Mouse (Mus musculus): ENCODE data around the gene Lrrc1. TPM values are rescaled to one million over a fixed set of nuclear protein-coding genes. Genes with fewer than 3 reads are reported as not detected.
"Not testable (repeated sequence)": the region's sequence is repeated elsewhere in the genome, so short reads cannot be mapped to it uniquely, and the experiment has no call there.

The Lrrc1 gene
- 8.7 and 11.2 TPM in 2 replicates for polyA plus RNA-seq (2016; fragmentation: Nextera tagmentation; extraction: Ambion mirVana)

DNA sequence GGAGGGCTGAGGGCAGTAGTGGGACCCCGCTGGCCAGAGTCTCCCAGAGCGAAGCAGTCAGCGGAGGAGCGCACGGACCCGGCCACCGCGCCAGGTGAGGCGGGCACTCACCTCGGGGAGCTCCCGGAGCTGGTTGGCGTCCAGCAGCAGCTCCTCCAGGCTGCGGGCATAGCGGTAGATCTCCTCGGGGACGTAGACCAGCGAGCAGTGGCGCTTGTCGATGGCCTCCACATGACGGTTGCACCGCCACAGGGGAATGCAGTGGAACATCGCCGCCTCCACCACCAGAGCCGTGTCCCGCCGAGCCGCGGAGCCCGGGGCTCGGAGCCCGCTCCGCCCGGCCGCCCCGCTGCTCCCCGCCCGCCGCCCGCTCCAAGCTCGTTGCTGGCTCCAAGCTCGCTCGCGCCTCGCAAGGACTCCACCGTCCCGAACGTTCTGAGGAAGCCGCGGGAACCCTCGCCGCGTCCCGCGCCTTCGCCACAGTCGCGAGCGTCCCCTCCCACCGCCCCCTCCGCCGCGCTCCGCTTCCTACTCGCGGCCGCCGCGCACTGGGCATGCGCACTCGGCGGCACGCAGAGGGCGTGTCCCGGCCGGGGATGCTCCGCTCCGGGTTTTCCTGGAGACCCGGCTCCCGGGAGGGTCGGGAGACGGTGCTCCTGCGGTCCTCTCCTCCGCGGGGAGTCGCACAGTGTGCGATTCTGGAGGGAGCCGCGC is at the start of gene Lrrc1:
Lrrc1 (minus strand) TSS at position 517 of the 714 bp plus-strand sequence.
- under 1% methylated on average over 81 of the region's 88 CpGs for WGBS
- peak; percentile 91 for ATAC-seq (ENCODE audit: low FRiP score)
- peak within 1 kb of the TSS; percentile 79 for H3K9ac ChIP-seq
- peak within 1 kb of the TSS; percentile 73 for H3K4me3 ChIP-seq
- H3K36me3 ChIP-seq = no peaks in the 10 kb centered on the region
- no peaks in the 10 kb centered on the region for H3K9me3 ChIP-seq (replicated peaks)
- peaks cover 14% of the 10 kb centered on the region for H3K4me1 ChIP-seq
- no peaks in the 10 kb centered on the region for H3K27me3 ChIP-seq
- H3K27ac ChIP-seq = peak within 1 kb of the TSS; percentile 67; the same call in 1 of the 2 replicates
- peak within 1 kb of the TSS; percentile 94 for H3K4me2 ChIP-seq (replicated peaks)

DNA sequence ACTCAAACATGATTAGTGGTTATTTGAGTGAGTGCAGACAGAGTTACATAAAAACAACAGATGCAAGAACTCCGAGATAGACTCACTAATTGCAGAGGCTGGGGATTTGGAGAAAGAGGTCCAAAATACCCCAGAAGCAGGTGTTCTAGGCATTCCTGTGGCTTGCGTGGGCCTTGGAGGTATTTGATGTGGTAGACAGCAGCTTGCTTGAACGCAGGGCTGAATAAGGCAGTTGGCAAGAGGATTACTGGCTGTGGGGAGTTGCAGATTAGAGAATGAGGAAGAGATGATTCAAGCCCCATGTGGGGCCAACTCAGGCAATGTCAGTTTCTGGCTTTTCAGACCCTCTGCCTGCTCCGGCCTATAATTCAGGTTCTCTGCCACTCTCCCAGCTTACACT is 47.8 kb upstream of the Lrrc1 start:
- 69% methylated on average over 4 of the region's 4 CpGs for WGBS
- no peak overlapping the region for H3K4me2 ChIP-seq (replicated peaks)
- H3K27me3 ChIP-seq = peaks cover 3% of the 10 kb centered on the region
- no peak overlapping the region for H3K4me3 ChIP-seq
- no peak overlapping the region for H3K9ac ChIP-seq
- H3K27ac ChIP-seq = no peak overlapping the region
- ATAC-seq (ENCODE audit: low FRiP score) = no peak
- H3K36me3 ChIP-seq = no peaks in the 10 kb centered on the region
- H3K4me1 ChIP-seq = 0 out of 2 replicates have a peak, but pooled peaks cover 4% of the 10 kb centered on the region
- H3K9me3 ChIP-seq (replicated peaks) = no peaks in the 10 kb centered on the region

DNA sequence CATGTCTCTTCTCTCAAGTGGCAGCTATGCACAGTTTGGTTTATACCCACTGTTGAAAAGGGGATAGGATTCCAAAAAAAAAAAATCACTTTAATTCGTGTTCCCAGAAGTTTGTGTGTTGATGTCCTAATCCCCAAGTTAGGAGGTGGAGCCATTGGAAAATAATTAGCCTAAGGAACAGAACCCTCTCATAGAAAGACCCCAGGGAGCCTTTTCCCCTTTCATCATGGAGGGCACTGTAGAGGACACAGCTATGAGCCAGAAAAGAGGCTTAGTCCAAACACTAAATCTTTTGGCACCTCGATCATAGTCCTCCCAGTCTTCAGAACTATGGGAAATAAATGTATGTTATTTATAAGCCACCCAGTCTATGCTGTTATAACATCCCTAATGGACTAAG is 44.8 kb upstream of the Lrrc1 start:
- H3K9ac ChIP-seq = no peak overlapping the region
- no peak overlapping the region for H3K4me2 ChIP-seq (replicated peaks)
- no peak overlapping the region for H3K27ac ChIP-seq
- no peak overlapping the region for H3K4me3 ChIP-seq
- WGBS = 49% methylated on average over 2 of the region's 2 CpGs
- no peaks in the 10 kb centered on the region for H3K36me3 ChIP-seq
- H3K27me3 ChIP-seq = peaks cover 3% of the 10 kb centered on the region
- no peaks in the 10 kb centered on the region for H3K4me1 ChIP-seq
- no peak for ATAC-seq (ENCODE audit: low FRiP score)
- no peaks in the 10 kb centered on the region for H3K9me3 ChIP-seq (replicated peaks)

DNA sequence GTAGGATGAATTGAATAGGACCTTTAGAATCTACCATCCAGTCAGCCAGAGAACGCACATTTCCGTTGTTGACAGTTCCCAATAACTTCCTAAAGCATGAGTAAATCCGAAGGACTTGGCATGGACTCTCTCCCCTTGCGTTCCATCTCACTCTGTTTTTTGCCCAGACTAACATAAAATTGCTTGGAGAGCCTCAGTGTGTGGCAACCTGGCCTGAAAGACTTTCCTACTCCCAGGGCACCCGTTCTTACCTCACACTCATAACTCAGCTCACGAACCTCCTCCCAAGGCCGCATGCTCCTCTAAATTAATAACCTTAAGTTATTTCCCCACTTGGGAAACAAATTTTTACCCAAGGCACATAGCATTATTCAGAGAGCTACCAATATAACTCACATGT is 42.9 kb upstream of the Lrrc1 start:
- Histone ChIP-seq H3K9me3 (replicated peaks) (no peaks in the 10 kb centered on the region), H3K4me1 (no peaks in the 10 kb centered on the region), H3K4me2 (replicated peaks) (no peak overlapping the region), H3K27me3 (no peaks in the 10 kb centered on the region), H3K36me3 (no peaks in the 10 kb centered on the region), H3K9ac (no peak overlapping the region), H3K27ac (no peak overlapping the region), H3K4me3 (no peak overlapping the region)
- WGBS = 83% methylated on average over 7 of the region's 7 CpGs
- ATAC-seq (ENCODE audit: low FRiP score) = no peak

GRCm38 (mm10) chr9:77586806-77587591 is 42.3 kb upstream of the Lrrc1 start:
- H3K4me2 ChIP-seq (replicated peaks) = no peak overlapping the region
- H3K27me3 ChIP-seq = no peaks in the 10 kb centered on the region
- H3K9ac ChIP-seq = no peak overlapping the region
- no peak overlapping the region for H3K27ac ChIP-seq
- 55% methylated on average over 6 of the region's 6 CpGs for WGBS
- H3K36me3 ChIP-seq = no peaks in the 10 kb centered on the region
- no peak; the same call in 1 of the 2 replicates for ATAC-seq (ENCODE audit: low FRiP score)
- no peaks in the 10 kb centered on the region for H3K9me3 ChIP-seq (replicated peaks)
- no peak overlapping the region for H3K4me3 ChIP-seq
- H3K4me1 ChIP-seq = no peaks in the 10 kb centered on the region

DNA sequence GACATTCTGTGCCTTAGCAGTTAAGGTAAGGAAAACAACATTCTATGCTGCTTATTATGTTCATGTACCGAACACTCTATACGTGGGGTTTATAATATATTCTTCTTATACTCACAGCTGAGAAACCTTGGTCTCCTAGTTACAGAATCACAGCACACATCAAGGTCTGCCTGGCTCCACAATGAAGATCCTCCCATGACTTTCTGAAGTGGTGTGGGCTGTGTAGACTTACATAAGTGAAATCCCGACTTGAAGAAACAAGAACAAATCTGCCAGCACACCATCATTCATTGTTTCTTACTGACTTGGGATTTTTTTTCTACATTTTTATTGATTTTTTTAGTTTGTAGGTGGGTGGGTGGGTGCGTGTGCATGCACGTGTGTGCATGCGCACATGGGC is 40.1 kb upstream of the Lrrc1 start:
- no peak for ATAC-seq (ENCODE audit: low FRiP score)
- Histone ChIP-seq H3K4me2 (replicated peaks) (no peak overlapping the region), H3K9me3 (replicated peaks) (no peaks in the 10 kb centered on the region), H3K27ac (no peak overlapping the region), H3K9ac (no peak overlapping the region), H3K27me3 (no peaks in the 10 kb centered on the region), H3K36me3 (no peaks in the 10 kb centered on the region), H3K4me1 (no peaks in the 10 kb centered on the region), H3K4me3 (no peak overlapping the region)
- WGBS = 92% methylated on average over 6 of the region's 6 CpGs

DNA sequence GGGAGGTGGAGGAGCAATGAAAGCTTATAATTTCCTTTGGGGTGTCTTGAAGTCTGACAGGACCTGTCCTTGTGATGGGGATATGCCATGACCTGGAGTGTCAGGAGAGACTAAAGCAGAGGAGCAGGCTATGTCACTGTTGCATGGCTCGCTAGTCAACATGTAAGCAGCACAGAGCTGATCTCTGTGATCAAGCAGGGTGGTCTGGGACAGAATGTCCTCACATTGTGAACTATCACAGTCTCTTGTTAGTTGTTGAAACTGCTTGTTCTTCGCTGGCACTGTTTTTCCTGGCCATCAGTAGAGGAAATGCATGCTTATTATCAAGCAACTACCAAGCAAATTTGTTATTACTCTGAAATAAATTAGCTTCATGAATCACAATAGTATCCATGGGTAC is 38.6 kb upstream of the Lrrc1 start:
- Histone ChIP-seq H3K4me1 (no peaks in the 10 kb centered on the region), H3K4me3 (no peak overlapping the region), H3K27ac (no peak overlapping the region), H3K9me3 (replicated peaks) (no peaks in the 10 kb centered on the region), H3K27me3 (no peaks in the 10 kb centered on the region), H3K4me2 (replicated peaks) (no peak overlapping the region), H3K36me3 (no peaks in the 10 kb centered on the region), H3K9ac (no peak overlapping the region)
- 74% methylated on average over 2 of the region's 2 CpGs for WGBS
- ATAC-seq (ENCODE audit: low FRiP score) = no peak

DNA sequence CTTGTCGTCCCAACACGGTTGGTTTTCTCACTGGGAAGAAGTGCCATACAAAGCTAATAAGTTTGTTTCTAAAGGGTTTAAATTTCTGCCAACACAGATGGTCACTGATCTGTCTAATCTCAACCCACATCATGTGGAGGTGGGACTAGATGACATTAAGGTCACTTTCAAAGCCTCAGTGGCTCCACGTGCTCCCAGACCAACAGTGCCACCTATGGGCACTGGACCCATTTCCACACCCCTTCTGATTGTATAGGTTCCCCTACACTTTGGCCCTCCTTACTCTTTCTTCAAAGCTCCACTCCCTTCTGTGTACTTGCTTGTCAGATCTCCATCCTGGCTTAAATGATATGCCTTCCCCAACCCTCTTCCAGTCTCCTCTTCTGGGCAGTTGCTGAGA is 35.2 kb upstream of the Lrrc1 start:
- no peak overlapping the region for H3K4me2 ChIP-seq (replicated peaks)
- no peaks in the 10 kb centered on the region for H3K27me3 ChIP-seq
- H3K4me1 ChIP-seq = no peaks in the 10 kb centered on the region
- 80% methylated on average over 3 of the region's 3 CpGs for WGBS
- H3K36me3 ChIP-seq = no peaks in the 10 kb centered on the region
- no peaks in the 10 kb centered on the region for H3K9me3 ChIP-seq (replicated peaks)
- no peak for ATAC-seq (ENCODE audit: low FRiP score)
- no peak overlapping the region for H3K27ac ChIP-seq
- H3K4me3 ChIP-seq = no peak overlapping the region
- H3K9ac ChIP-seq = no peak overlapping the region

DNA sequence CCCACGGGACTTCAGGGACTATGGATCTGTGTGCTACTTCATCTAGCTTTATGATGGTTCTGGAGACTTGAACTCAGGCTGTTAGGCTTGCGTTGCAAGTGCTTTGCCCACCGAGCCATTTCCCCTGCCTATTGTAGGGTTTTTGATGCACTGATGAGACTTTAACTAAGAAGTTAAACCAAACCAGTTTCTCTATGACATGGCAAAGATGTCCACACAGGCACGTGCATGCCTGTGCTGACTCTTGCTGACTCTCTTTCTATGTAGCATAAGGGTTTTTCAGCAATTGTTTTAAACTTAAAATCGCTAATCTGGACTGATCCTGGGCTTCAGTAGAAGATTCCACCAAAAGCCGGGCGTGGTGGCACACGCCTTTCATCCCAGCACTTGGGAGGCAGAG is 33.3 kb upstream of the Lrrc1 start:
- Histone ChIP-seq H3K9ac (no peak overlapping the region), H3K27me3 (no peaks in the 10 kb centered on the region), H3K4me3 (no peak overlapping the region), H3K27ac (no peak overlapping the region), H3K36me3 (no peaks in the 10 kb centered on the region), H3K4me2 (replicated peaks) (no peak overlapping the region), H3K4me1 (no peaks in the 10 kb centered on the region), H3K9me3 (replicated peaks) (no peaks in the 10 kb centered on the region)
- 96% methylated on average over 8 of the region's 8 CpGs for WGBS
- ATAC-seq (ENCODE audit: low FRiP score) = no peak

DNA sequence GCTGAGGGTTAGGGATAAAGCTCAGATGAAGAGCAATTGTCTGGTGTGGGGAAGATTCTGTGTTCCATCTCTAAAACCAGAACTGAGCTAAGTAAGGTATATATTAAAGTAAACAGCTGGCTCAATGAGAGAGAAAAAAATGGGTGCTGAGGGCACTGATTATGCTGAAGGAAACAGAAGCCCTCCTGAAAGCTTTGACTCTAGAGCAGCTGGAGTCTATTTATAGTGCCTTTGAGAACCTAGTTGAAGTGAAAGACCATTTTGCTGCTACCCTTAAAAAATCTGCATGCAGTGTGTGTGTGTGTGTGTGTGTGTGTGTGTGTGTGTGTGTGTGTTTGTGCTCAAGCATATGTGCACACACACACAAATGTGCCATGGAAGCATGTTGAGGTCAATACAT is 32.7 kb upstream of the Lrrc1 start:
- Histone ChIP-seq H3K27me3 (no peaks in the 10 kb centered on the region), H3K4me1 (no peaks in the 10 kb centered on the region)
- no peak for ATAC-seq (ENCODE audit: low FRiP score)

DNA sequence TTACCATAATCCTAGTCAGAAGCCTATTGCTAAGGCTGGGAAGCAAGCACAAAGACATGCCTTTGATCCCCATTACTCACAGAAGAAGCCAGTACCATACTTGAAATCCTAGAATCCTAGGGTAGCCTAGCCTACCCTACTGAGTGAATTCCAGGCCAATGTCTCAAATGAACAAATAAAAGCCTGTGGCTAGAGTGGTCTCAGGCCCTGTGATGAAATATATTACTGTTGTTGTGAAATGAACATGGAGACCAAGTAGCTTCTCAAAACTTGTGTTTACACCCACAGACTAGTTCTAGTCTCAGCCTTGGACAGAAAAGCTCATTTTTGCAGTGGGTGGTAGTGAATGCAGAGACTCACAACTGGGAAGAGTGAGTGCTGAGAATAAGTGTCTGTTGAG is 31.6 kb upstream of the Lrrc1 start:
- ATAC-seq (ENCODE audit: low FRiP score) = no peak
- no peaks in the 10 kb centered on the region for H3K27me3 ChIP-seq
- no peak overlapping the region for H3K9ac ChIP-seq
- H3K27ac ChIP-seq = no peak overlapping the region
- H3K36me3 ChIP-seq = no peaks in the 10 kb centered on the region
- H3K9me3 ChIP-seq (replicated peaks) = no peaks in the 10 kb centered on the region
- H3K4me3 ChIP-seq = no peak overlapping the region
- no peak overlapping the region for H3K4me2 ChIP-seq (replicated peaks)
- H3K4me1 ChIP-seq = no peaks in the 10 kb centered on the region

More for the DNA sequence above, 32.7 kb upstream of the Lrrc1 start:
- no peaks in the 10 kb centered on the region for H3K36me3 ChIP-seq
- H3K9ac ChIP-seq = no peak overlapping the region
- no peaks in the 10 kb centered on the region for H3K9me3 ChIP-seq (replicated peaks)
- no peak overlapping the region for H3K4me3 ChIP-seq
- no peak overlapping the region for H3K27ac ChIP-seq
- no peak overlapping the region for H3K4me2 ChIP-seq (replicated peaks)

DNA sequence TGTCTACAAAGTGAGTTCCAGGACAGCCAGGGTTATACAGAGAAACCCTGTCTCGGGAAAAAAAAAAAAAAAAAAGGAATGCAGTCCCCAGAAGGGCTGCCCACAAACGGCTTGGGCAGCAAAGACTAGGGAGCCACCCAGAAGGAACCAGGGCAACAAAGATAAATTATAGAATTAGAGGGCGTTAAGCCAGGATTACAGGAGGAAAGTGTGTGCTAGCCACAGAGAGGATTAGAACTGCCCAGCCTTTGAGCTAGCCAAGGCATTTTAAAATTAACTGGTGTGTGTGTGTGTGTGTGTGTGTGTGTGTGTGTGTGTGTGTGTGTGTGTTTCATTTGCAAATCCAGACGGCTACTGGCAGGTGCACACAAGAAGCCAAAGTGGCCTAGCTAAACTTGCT is 30.3 kb upstream of the Lrrc1 start:
- not testable (repeated sequence) for H3K9me3 ChIP-seq (replicated peaks); H3K27me3 ChIP-seq; H3K27ac ChIP-seq; H3K4me2 ChIP-seq (replicated peaks); H3K4me3 ChIP-seq; H3K9ac ChIP-seq; H3K4me1 ChIP-seq; ATAC-seq (ENCODE audit: low FRiP score); H3K36me3 ChIP-seq
- 61% methylated on average over 4 of the region's 4 CpGs for WGBS

DNA sequence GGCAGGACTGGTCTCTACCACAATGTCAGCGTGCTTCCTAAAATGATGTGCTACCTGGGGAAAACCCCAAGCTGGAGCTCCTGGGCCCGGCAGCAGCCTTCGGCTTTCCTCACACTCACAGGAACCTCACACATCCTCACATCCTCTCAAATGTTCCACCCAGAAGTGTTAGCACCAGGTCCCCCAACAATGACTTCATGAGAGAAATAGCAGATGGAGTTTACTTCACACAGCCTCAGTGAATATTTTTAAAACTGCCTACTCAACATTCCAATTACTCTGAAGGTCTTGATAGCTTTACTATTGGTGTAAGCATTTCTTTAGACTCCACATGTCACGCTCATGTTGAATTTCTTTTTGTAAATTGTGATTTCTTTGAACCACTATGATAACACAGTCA is 27.2 kb upstream of the Lrrc1 start:
- no peaks in the 10 kb centered on the region for H3K36me3 ChIP-seq
- H3K9me3 ChIP-seq (replicated peaks) = no peaks in the 10 kb centered on the region
- H3K9ac ChIP-seq = no peak overlapping the region
- no peak overlapping the region for H3K4me2 ChIP-seq (replicated peaks)
- WGBS = 90% methylated on average over 4 of the region's 4 CpGs
- ATAC-seq (ENCODE audit: low FRiP score) = no peak
- H3K4me3 ChIP-seq = no peak overlapping the region
- no peaks in the 10 kb centered on the region for H3K27me3 ChIP-seq
- no peaks in the 10 kb centered on the region for H3K4me1 ChIP-seq
- no peak overlapping the region for H3K27ac ChIP-seq
